Mouse (Mus musculus) gastrocnemius, postnatal 10 days (tissue): Measurements from ENCODE around the gene Mgll. TPM values are rescaled to one million over a fixed set of nuclear protein-coding genes. Genes with fewer than 3 reads are reported as not detected.
A peak's percentile ranks its signal among the peaks of the same experiment; 100 is the strongest.

Source experiments
- DNase-seq: peaks from one replicate; pipeline ENCODE4 v3.0.0; 2021; ENCODE audit warnings: mixed read lengths
- total RNA-seq, 2 experiments: library from RNA; stranded (reverse); gene quantifications; 2 replicates each; pipeline ENCODE4 v1.2.3; 2021

The Mgll gene
- total RNA-seq, 2 experiments from 2014 or later, result 66.8 to 73.4 TPM

DNA sequence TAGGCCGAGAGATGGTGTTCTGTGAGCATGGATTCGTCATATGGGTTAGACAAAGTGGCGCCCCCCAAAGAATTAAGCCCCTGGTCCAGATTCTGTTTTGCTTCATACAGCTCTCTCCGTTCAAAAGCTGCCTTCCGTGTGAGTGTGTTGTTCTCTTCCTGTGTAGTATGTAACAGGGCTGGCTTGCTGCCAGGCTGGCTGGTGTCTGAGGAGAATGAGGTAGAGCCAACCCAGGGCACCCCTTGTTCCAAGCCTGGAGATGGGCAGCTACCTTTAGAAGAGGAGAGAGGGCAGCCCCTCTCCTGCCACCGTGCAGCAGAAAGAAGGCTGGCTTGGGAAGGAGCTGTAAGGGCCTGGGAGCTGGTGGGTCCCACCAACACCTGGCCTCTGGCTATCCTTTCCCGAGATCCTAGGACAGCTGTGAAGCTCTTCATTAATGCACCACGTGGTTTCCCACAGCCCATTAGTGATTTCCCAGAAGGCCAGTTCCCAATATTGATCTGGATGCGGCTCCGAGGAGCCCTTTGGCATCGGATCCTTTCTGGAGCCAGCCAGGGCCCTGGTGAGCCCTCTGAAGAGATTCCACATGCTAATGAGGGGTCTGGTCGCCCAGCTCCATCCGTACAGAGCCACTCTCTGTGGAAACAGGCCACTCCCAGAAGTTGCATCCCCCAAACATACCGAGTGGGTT lies 19.5 kb downstream of the Mgll start:
- no peak for DNase-seq

DNA sequence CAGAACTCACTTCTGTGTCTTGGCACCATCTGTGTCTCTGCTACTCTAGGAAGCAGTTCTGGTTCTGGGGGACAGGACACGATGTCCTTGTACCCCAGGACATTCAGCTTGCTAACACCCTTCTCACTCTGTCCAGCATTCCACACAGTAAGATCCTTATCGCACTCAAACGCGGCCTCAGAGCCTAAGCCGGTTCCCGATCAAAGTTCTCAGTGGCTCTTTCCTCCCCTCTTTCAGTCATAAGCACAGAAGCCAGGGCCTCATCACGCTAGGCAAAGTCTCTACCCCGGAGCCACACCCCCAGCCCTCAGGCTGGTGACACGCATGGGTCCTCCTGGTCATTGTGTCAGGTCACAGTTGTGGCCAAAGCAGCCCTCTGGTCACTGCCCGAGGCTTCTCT lies 20.8 kb downstream of the Mgll start:
- no peak for DNase-seq

GRCm38 (mm10) chr6:88746271-88746670 lies 22.1 kb downstream of the Mgll start:
- no peak for DNase-seq

GRCm38 (mm10) chr6:88747296-88748040 lies 23.3 kb downstream of the Mgll start:
- DNase-seq, result no peak

DNA sequence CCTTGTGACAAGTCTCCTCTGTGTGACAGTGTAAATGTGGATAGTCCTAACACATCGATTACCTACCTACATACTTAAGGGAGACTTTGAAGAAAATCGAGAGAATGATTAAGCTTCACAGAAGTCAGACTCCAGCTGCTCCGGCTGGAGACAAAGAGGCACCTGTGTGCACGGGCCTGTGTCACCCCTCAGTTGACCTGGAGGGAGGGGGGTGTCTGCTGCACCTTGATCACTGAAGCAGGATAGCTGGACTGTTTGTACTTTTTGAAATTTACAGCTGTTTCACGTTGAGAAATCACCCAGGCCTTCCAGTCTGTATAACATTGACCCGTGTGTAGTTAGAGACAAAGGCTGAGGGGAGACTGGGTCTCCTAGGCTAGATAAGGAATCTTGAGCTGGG lies 26.7 kb downstream of the Mgll start:
- no peak for DNase-seq

- DNase-seq, result no peak
Measured at GRCm38 (mm10) chr6:88752711-88753219, 28.6 kb downstream of the Mgll start.

DNA sequence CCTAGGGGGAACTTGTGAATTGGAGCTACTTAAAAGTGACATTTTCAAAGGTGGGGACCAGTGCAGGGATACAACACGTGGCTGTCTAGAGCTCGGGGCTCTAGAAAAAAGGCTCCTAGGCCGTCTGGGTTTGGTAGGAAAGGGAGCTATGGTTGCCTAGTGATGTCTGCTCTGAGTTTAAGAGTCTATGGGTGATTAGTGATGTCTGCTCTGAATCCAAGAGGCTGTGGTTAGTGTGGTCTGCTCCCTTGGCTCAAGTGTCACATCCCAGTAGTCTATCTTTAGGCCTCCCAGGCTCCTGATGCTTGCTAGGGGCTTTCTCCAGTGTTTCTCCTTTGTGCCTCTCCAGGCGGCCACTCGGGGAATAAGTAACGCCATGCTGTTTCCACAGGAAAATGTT lies 29.4 kb downstream of the Mgll start:
- no peak for DNase-seq

- no peak for DNase-seq
Measured at GRCm38 (mm10) chr6:88756992-88757391, 32.8 kb downstream of the Mgll start.

DNA sequence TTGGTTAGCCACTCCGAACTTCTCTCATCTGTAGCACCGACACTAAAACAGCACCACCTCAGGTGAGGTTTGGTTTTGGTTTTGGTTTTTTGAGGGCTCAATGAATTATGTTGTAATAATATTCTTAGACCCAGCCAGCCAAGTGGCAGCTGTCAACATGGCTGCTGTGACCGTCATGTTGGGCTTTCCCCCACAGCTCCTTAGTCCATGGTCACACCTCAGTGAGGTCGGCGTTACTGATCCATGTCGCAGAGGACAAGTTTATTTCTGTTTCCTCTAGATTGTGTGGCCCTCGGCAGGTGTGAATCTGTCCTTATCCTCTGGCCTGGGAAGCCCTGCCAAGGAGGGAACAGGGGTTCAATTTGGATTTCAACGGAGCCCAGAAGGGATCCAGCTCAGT lies 33.9 kb downstream of the Mgll start:
- DNase-seq, result no peak

DNA sequence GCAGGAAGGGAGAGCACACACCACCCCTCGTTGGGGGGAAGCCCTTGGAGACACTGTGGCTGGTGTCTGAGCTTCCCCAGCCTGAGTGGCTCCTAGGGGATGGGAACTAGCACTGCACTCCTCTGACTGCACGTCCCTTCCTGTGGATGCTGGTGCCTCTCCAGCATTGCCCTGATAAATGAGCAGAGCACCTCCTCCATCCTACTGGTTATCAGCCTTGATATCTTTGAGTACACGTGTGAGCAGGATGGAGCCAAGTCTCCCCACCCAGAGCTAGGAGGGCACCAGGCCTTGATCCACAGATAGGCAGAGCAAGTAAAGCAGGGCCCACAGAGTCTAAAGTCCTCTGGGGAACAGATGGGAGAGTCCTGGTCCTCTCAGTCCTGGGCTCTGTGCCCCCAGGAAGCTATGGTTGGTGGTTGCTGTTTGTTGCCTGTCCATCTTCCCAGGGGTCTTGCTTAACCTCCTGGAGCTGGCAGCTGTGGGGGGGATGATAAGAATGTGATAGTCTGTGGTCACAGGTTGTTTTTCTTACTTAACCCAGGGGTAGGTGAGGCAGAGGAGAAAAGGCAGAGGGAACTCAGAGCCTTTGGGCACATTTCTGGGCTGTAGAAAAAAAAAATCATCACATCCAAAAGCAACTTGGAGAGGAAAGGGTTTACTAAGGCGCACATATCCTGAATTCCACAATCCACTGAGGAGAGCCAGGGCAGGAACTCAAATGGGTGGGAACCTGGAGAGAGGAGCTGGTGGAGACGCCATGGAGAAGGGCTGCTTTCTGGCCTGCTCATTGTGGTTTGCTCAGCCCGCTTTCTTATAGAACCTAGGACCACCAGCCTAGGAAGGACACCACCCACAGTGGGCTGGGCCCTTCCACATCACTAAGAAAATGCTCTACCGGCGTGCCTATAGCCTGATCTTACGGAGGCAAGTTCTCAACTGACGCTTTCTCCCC lies 34.6 kb downstream of the Mgll start:
- DNase-seq, result no peak

DNA sequence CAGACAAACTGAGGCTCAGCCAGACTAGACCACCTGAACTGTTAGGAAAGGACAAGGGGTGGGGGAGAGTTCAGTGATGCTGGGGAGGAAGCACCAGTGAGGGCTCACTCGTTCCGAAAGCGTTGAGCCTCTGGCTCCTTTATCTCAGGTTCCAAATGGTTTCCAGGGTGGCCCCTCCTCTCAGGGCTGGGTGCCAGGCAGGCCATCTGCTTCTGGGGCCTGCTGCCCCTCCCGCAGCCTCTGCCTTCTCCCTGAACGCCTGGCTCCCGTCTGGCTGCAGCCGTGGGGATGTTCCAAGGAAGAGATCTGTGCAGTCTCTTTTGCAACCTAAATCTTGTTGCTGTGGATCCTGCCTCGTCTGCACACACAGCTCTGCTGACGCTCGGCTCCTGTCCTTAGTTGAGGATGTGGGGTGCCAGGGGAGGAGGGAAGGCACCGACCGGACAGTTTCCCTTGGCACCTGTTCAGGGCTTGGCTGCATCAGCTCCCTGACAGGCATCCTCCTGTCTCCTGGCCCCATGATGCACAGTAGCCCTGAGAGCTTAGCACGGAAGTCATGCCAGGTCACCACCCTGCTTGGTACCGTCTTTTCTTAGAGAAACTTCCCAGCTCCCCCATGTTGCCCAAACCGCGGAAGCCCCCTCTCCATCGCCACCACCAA lies 35.7 kb downstream of the Mgll start:
- DNase-seq, result peak; percentile 91

GRCm38 (mm10) chr6:88760935-88761635 lies 36.9 kb downstream of the Mgll start:
- no peak for DNase-seq

DNA sequence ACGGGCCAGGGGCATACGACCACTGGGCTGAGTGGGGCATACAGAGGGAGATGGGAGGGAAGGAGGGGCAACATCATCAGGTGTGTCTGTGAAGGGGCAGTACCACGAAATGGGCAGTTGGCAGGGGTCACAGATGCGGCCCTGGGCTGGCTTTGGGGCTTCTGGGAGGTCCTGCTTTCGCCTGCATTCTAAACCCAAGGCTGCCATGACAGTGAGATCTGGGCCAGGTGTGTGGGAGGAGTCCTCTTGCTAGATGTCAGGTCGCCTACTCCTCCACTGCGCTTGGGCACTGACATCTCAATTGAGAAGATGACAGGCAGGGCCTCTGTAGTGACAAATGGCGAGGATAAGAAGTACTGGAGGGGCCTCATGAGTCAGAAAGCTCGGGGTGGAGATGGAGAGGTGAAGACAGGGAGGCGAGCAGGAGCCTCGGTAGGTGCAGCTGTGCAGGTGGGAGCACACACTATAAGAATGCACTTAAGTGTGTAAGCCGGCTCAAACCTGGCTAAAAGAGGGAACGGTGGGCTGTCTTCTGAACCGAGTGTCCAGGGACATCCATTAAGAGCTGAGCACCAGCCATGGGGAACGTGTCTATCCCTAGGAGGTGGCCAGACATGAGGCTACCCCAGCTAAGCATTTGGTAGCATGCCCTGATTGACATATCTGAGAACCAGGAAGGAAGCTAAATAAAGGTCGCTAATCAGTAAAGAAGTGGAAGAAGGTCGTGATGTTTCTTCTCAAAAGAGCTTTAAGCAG lies 37.6 kb downstream of the Mgll start:
- DNase-seq, result no peak

GRCm38 (mm10) chr6:88762440-88763196 lies 38.4 kb downstream of the Mgll start:
- DNase-seq, result no peak

- no peak for DNase-seq
Measured at GRCm38 (mm10) chr6:88763518-88764077, 39.4 kb downstream of the Mgll start.

DNA sequence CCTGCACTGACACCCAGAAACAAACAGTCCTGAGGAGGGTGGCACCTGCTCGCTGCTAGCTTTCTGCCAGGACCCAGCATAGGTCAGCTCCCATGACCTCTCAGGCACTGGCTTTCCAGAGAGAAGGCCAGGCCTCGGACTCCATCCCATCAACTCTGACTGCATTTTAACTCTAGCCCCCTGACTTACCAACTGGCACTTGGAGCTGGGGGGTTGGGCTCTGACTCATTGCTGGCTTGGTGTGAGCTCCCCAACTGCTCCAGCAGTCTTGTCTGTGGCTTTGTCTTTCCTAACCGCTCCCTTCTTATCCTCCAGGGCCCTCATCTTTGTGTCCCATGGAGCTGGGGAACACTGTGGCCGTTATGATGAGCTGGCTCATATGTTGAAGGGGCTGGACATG lies 40.1 kb downstream of the Mgll start:
- no peak for DNase-seq

DNA sequence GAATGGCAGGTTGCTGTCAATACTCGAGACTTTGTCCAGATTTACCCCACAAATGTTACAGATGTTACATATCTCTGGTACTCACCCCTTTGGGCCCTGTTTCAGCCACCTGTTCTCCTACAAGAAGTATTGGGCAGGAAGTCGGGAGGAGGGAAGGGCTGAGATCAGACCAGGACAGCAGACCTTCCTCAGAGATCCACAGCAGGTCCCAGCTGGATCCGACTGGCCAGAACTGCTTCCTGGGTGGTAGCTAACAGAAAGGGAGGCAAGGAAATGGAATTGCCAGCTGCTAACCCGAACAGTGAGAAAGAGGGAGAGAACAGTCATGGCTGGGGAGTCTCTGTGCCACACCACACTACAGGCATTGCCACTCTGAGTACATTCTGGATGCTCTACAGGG lies 43.5 kb downstream of the Mgll start:
- DNase-seq, result no peak

DNA sequence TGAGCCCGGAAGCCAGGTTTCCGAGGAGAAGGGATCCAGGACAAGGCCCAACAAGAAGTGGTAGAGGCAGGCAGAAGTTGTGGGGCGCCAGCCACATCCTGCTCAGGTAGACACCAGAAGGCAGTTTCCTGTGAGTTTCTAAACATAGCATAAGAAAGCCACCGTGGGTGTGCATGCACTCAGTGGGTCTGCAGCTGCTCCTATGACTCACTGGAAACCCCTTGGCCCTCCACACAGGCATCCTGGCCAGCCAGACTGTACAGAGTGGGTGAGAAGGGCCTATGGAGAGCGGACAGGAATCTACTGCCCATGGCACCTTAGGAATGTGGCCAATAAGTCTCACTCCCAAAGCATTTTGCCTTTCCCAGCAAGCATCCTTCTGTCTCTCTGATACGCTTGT lies 45.5 kb downstream of the Mgll start:
- no peak for DNase-seq

DNA sequence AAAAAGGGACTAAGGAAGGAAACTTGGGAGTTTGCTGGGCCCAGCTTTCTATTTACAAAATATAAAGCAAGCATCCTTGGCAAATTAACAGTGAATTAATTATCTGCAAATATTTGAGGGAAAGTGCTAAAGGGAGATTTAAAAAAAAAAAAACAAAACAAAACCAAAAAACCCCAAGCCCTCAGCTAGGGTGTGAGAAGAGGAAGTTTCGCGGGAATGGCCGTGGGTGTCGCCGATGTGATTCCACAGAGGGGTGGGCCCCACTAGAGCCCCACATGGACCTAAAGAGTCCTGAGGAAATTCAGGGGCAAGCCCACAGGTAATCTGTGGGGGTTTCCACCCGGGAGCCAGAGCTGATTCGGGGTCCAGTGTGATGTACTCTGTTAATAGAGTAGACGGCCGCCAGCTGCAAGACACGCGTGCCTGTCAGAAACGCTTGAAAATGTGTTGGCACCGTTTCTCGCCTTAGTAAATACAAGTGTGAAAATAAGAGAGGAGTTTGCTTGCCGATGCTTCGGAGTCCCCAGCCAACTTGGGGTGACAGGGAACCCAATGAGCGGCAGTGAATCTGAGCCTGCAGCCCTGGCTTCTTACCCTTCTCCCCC lies 46.2 kb downstream of the Mgll start:
- DNase-seq, result no peak
